ENCODE assay signal across 9 mouse cellular contexts in the genomic region with DNA sequence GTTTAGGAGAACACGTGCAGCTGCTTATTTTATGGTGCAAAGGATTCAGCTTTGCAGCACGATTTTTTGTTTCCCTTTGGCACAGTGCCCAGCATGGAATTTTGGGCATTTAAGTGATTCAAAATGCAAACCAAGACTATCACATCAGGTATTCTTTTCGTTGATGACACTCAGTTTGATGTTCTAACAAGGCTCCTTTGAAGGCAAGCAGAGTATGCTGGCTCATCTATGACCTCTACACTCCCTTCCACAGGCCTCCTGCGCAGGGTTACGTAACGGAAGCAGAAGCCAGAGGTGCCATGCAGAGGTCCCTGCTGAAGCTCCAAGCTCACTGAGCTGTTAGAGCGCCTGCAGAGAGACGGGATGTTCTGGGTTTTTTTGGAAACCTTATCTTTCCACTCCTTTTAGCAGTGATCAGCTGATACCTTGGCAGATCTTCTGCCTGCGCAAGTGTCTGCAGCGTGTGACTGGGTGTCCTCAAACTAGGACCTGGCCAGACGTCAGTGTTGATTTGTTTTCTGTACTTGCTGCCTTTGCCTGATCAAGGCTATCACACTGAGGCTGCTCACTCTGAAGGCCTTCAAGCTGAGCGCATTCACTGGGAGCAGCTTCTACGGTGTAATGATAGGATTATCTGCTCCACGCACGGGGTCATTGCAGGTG. TPM values are rescaled to one million over a fixed set of nuclear protein-coding genes. Genes with fewer than 3 reads are reported as not detected.
A peak's percentile ranks its signal among the peaks of the same experiment; 100 is the strongest.
DNase-seq lines count a peak whose midpoint lies in the region; ATAC-seq and TF ChIP-seq lines count a peak whose summit lies in the region.
"Had no signal": no experiment of that assay in that cellular context is flagged by ENCODE, and none has a peak within 500 bp of the region (broad histone marks: within the 10 kb centered on the region; RNA-seq: fewer than 3 reads in every experiment).

No protein-coding gene starts in this region.

- H3K27ac ChIP-seq in gastrocnemius, adult 2 months, result peak overlapping the region; percentile 96
- peak overlapping the region; percentile 70; the same call in 1 of the 2 replicates for H3K27ac ChIP-seq in embryonic facial prominence, embryonic 15.5 days (replicated peaks)
- peak overlapping the region; percentile 87 for H3K27ac ChIP-seq in liver, postnatal 0 days (ENCODE audit: low read depth)

- no peak overlapping the region for H3K4me2 ChIP-seq in embryonic facial prominence, embryonic 15.5 days (replicated peaks)
- H3K4me2 ChIP-seq in liver, postnatal 0 days (ENCODE audit: low read depth, low read length), result no peak overlapping the region; the same call in 1 of the 2 replicates

- 60% methylated on average over 15 of the region's 15 CpGs for WGBS in embryonic facial prominence, embryonic 15.5 days
- WGBS in liver, postnatal 0 days (ENCODE audit: insufficient replicate concordance), result 41% methylated on average over 15 of the region's 15 CpGs

- TF ChIP-seq EP300 in liver, postnatal 0 days (IDR thresholded peaks at IDR 0.05; ENCODE audit: low read depth), result peak; percentile 98

- H3K4me3 ChIP-seq in gastrocnemius, adult 2 months, result no peak overlapping the region
- no peak overlapping the region for H3K4me3 ChIP-seq in embryonic facial prominence, embryonic 15.5 days (replicated peaks)
- no peak overlapping the region for H3K4me3 ChIP-seq in liver, postnatal 0 days (ENCODE audit: low read depth, low read length)
- H3K4me3 ChIP-seq: myocyte had no signal

- intact Hi-C loops in gastrocnemius, adult 2 months (cut with DNase I), result loop anchor here (2.0 kb wide), 1 partner anchor 113 kb away; no protein-coding TSS in a partner anchor

- peaks cover 17% of the 10 kb centered on the region for H3K4me1 ChIP-seq in embryonic facial prominence, embryonic 15.5 days
- peaks cover 55% of the 10 kb centered on the region for H3K4me1 ChIP-seq in liver, postnatal 0 days (ENCODE audit: insufficient read depth)

- H3K27me3 ChIP-seq in embryonic facial prominence, embryonic 15.5 days, result no peaks in the 10 kb centered on the region
- H3K27me3 ChIP-seq in liver, postnatal 0 days (ENCODE audit: insufficient read depth, low read length), result no peaks in the 10 kb centered on the region

- TF ChIP-seq CTCF in gastrocnemius, adult 2 months (IDR thresholded peaks at IDR 0.05), result no peak
- TF ChIP-seq CTCF in liver, postnatal 0 days (IDR thresholded peaks at IDR 0.05; ENCODE audit: low read depth), result no peak

- DNase-seq in gastrocnemius, adult 2 months, result peak; percentile 79
- no peak for DNase-seq in gastrocnemius, postnatal 4 days (ENCODE audit: low spot score in 2 of 2)
- DNase-seq in NIH3T3 (ENCODE audit: low read depth), result peak; percentile 64
- DNase-seq in heart, postnatal 4 days, result peak; percentile 31
- DNase-seq in liver, postnatal 0 days, result peak; percentile 54
- DNase-seq in B cell, adult 2 months, result no peak

- no peaks in the 10 kb centered on the region for H3K9me3 ChIP-seq in embryonic facial prominence, embryonic 15.5 days (replicated peaks)
- no peaks in the 10 kb centered on the region for H3K9me3 ChIP-seq in liver, postnatal 0 days (ENCODE audit: low read length)

- H3K36me3 ChIP-seq in embryonic facial prominence, embryonic 15.5 days, result 0 out of 2 replicates have a peak, but pooled peaks cover 4% of the 10 kb centered on the region
- H3K36me3 ChIP-seq in liver, postnatal 0 days (replicated peaks; ENCODE audit: insufficient read depth, low read length), result no peaks in the 10 kb centered on the region

- no peak for ATAC-seq in embryonic facial prominence, embryonic 15.5 days (ENCODE audit: insufficient number of reproducible peaks, low FRiP score, low TSS enrichment, low read depth)
- ATAC-seq in liver, postnatal 0 days, result peak; percentile 78
- ATAC-seq in activated CD4-positive, CD25-positive, alpha-beta regulatory T cell, adult 4 months, result no peak

- H3K9ac ChIP-seq in embryonic facial prominence, embryonic 15.5 days, result no peak overlapping the region
- peak overlapping the region; percentile 8 for H3K9ac ChIP-seq in liver, postnatal 0 days (replicated peaks)

RNA-seq across cellular contexts. Expression of gene Shld1, which starts 3.0 kb away (rescaled TPM):
- total RNA-seq in gastrocnemius, adult 2 months (2021), result 1 to 10 TPM; 6.2 to 6.9 TPM
- total RNA-seq in gastrocnemius, postnatal 4 days (2021), result 1 to 10 TPM; 4.4 to 5.6 TPM
- 12.7 and 15.7 TPM in 2 replicates for polyA plus RNA-seq in embryonic facial prominence, embryonic 15.5 days (2015; fragmentation: Nextera tagmentation; extraction: Ambion mirVana)
- 1 to 10 TPM; 5.3 to 7.4 TPM for total RNA-seq in heart, postnatal 4 days (2021)
- 9.5 and 11.1 TPM in 2 replicates for polyA plus RNA-seq in liver, postnatal 0 days (2015; fragmentation: Nextera tagmentation; extraction: Ambion mirVana)
- 10 to 100 TPM; 27.2 to 28.1 TPM for polyA plus RNA-seq in activated CD4-positive, CD25-positive, alpha-beta regulatory T cell, adult 4 months (2017; shearing (Covaris generic))

Comparison
In these comparisons a context has a peak if more than half of its experiments do, and no peak if none do; other contexts are left out.
1. DNase-seq: peak in gastrocnemius, adult 2 months (single experiment), NIH3T3 (single experiment), heart, postnatal 4 days (single experiment) and liver, postnatal 0 days (single experiment); none in gastrocnemius, postnatal 4 days (0 of 2) and B cell, adult 2 months (0 of 2).
2. Peak in every context shown above with its lines, with median percentiles within 50 percentile points of each other: H3K27ac ChIP-seq.